In the genomic region with DNA sequence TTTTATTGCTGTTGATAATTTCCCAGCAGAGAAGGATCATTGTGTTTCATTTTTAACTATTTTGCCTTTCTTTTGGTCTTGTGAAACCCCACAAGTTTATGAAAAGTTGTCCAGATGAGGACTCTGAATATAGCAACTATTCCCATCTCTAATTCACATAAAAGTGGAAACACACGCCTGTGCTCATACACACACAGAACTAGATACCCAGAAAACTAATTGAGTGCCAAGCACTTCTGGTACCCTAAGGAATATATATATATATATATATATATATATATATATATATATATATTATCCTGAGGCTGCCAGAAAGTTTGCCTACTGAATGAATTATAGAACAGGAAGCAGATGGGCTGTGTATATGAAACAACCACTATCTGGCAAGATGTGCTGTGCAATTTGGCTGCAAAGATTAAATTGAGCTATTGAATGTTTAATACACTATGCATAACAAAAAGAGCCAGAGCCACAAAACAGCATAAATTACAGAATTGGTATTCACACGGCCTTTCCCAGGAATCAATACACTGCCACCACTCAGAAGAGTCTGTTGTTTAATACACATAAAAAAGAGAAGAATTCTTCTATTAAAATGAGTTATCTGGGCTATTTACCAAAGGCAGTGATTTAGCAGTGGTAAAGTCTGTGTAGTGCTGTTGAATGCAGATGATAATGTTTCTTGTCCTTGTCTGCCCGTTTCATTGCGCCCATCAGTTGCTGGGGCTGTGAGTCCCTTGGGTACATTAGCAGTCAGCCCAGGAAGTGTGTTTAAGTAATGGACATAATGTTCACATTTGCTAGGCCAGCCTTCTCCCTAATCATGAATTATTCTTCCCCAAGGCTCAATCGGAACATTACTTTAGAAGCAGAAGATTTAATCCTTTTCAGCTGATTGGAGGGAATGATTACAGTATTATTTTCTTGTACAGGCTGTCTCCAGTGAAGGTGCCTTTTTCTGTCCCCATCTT, we compare ENCODE assay signal across 13 mouse cellular contexts.
DNase-seq lines count a peak whose midpoint lies in the region; ATAC-seq and TF ChIP-seq lines count a peak whose summit lies in the region.
"Had no signal": no experiment of that assay in that cellular context is flagged by ENCODE, and none has a peak within 500 bp of the region (broad histone marks: within the 10 kb centered on the region; RNA-seq: fewer than 3 reads in every experiment).

No protein-coding gene starts in this region.

- H3K27me3 ChIP-seq in hindbrain, embryonic 11.5 days (ENCODE audit: control insufficient read depth, insufficient read depth, low read length) = no peaks in the 10 kb centered on the region
- H3K27me3 ChIP-seq in hindbrain, embryonic 10.5 days (ENCODE audit: insufficient read depth, poor library complexity, severe bottlenecking) = no peaks in the 10 kb centered on the region
- H3K27me3 ChIP-seq in midbrain, embryonic 11.5 days (ENCODE audit: control insufficient read depth, insufficient read depth, low read length) = no peaks in the 10 kb centered on the region
- H3K27me3 ChIP-seq in midbrain, embryonic 10.5 days (ENCODE audit: low read depth, poor library complexity, severe bottlenecking) = no peaks in the 10 kb centered on the region
- H3K27me3 ChIP-seq in hindbrain, postnatal 0 days (ENCODE audit: insufficient read depth, low read length) = no peaks in the 10 kb centered on the region

- H3K9ac ChIP-seq in hindbrain, embryonic 11.5 days (ENCODE audit: low read depth, low read length) = no peak overlapping the region
- H3K9ac ChIP-seq in midbrain, embryonic 11.5 days (ENCODE audit: low read length) = no peak overlapping the region
- H3K9ac ChIP-seq in hindbrain, postnatal 0 days (replicated peaks; ENCODE audit: low read length) = no peak overlapping the region
- H3K9ac ChIP-seq: liver, embryonic 14.5 days had no signal

- peak; percentile 84 for ATAC-seq in hindbrain, embryonic 11.5 days (ENCODE audit: low FRiP score)
- peak; percentile 77 for ATAC-seq in midbrain, embryonic 11.5 days (ENCODE audit: low FRiP score)
- peak; percentile 71 for ATAC-seq in hindbrain, postnatal 0 days

- H3K4me2 ChIP-seq in hindbrain, embryonic 11.5 days (replicated peaks; ENCODE audit: low read depth, low read length) = no peak overlapping the region
- H3K4me2 ChIP-seq in midbrain, embryonic 11.5 days = no peak overlapping the region
- no peak overlapping the region for H3K4me2 ChIP-seq in hindbrain, postnatal 0 days (ENCODE audit: low read depth, low read length)

- 66% methylated on average over 5 of the region's 5 CpGs for WGBS in hindbrain, embryonic 11.5 days
- whole genome bisulfite sequencing in hindbrain, embryonic 10.5 days = 74% methylated on average over 5 of the region's 5 CpGs
- 73% methylated on average over 5 of the region's 5 CpGs for WGBS in midbrain, embryonic 11.5 days
- WGBS in midbrain, embryonic 10.5 days = 81% methylated on average over 5 of the region's 5 CpGs
- 41% methylated on average over 5 of the region's 5 CpGs for WGBS in hindbrain, postnatal 0 days

- DNase-seq in hindbrain, embryonic 11.5 days (ENCODE audit: low spot score) = peak; percentile 11
- no peak for DNase-seq in hindbrain, embryonic 10.5 days (ENCODE audit: low spot score)
- no peak for DNase-seq in midbrain, embryonic 11.5 days (ENCODE audit: low spot score, missing footprints)
- no peak for DNase-seq in midbrain, embryonic 10.5 days (ENCODE audit: low spot score)
- DNase-seq in hindbrain, postnatal 0 days (ENCODE audit: low spot score) = peak; percentile 63
- DNase-seq in retina, embryonic 14.5 days (ENCODE audit: low spot score) = peak; percentile 50
- DNase-seq in gastrocnemius, adult 18-20 months (ENCODE audit: low spot score) = no peak
- DNase-seq in adrenal gland, adult 18-20 months (ENCODE audit: low spot score in 2 of 2) = no peak
- DNase-seq: adrenal gland, postnatal 14 days; cerebellum, adult 2 months; gastrocnemius, postnatal 36 days; thymus, postnatal 4 days had no signal

- H3K4me1 ChIP-seq in hindbrain, embryonic 11.5 days (replicated peaks; ENCODE audit: control insufficient read depth, insufficient read depth, low read length) = no peaks in the 10 kb centered on the region
- no peaks in the 10 kb centered on the region for H3K4me1 ChIP-seq in hindbrain, embryonic 10.5 days (replicated peaks)
- H3K4me1 ChIP-seq in midbrain, embryonic 11.5 days (ENCODE audit: control insufficient read depth, insufficient read depth, low read length) = no peaks in the 10 kb centered on the region
- H3K4me1 ChIP-seq in midbrain, embryonic 10.5 days = no peaks in the 10 kb centered on the region
- H3K4me1 ChIP-seq in hindbrain, postnatal 0 days (ENCODE audit: insufficient read depth, low read length) = 0 out of 2 replicates have a peak, but pooled peaks cover 4% of the 10 kb centered on the region

- no peaks in the 10 kb centered on the region for H3K9me3 ChIP-seq in hindbrain, embryonic 11.5 days (ENCODE audit: control insufficient read depth, low read length)
- H3K9me3 ChIP-seq in hindbrain, embryonic 10.5 days = no peaks in the 10 kb centered on the region
- H3K9me3 ChIP-seq in midbrain, embryonic 11.5 days (ENCODE audit: control insufficient read depth, low read length) = no peaks in the 10 kb centered on the region
- no peaks in the 10 kb centered on the region for H3K9me3 ChIP-seq in midbrain, embryonic 10.5 days (replicated peaks)
- no peaks in the 10 kb centered on the region for H3K9me3 ChIP-seq in hindbrain, postnatal 0 days (ENCODE audit: low read length)

- no peak overlapping the region for H3K4me3 ChIP-seq in hindbrain, embryonic 11.5 days (ENCODE audit: low read depth, low read length)
- H3K4me3 ChIP-seq in hindbrain, embryonic 10.5 days = no peak overlapping the region
- H3K4me3 ChIP-seq in midbrain, embryonic 11.5 days (ENCODE audit: low read depth, low read length) = no peak overlapping the region
- H3K4me3 ChIP-seq in midbrain, embryonic 10.5 days = no peak overlapping the region
- no peak overlapping the region for H3K4me3 ChIP-seq in hindbrain, postnatal 0 days (ENCODE audit: low read length)

- no peak overlapping the region for H3K27ac ChIP-seq in hindbrain, embryonic 11.5 days (ENCODE audit: low read depth, low read length)
- H3K27ac ChIP-seq in hindbrain, embryonic 10.5 days = no peak overlapping the region
- H3K27ac ChIP-seq in midbrain, embryonic 11.5 days (ENCODE audit: low read depth, low read length) = no peak overlapping the region
- no peak overlapping the region for H3K27ac ChIP-seq in midbrain, embryonic 10.5 days (replicated peaks)
- H3K27ac ChIP-seq in hindbrain, postnatal 0 days = 0 out of 2 replicates have a peak overlapping the region, but pooled peaks have one; percentile 20
- H3K27ac ChIP-seq: liver, embryonic 14.5 days had no signal

- no peak for TF ChIP-seq CTCF in hindbrain, postnatal 0 days (IDR thresholded peaks at IDR 0.05; ENCODE audit: low read depth)

- no peaks in the 10 kb centered on the region for H3K36me3 ChIP-seq in hindbrain, embryonic 11.5 days (ENCODE audit: control insufficient read depth, insufficient read depth, low read length)
- no peaks in the 10 kb centered on the region for H3K36me3 ChIP-seq in hindbrain, embryonic 10.5 days
- no peaks in the 10 kb centered on the region for H3K36me3 ChIP-seq in midbrain, embryonic 11.5 days (ENCODE audit: control insufficient read depth, insufficient read depth, low read length)
- no peaks in the 10 kb centered on the region for H3K36me3 ChIP-seq in midbrain, embryonic 10.5 days
- no peaks in the 10 kb centered on the region for H3K36me3 ChIP-seq in hindbrain, postnatal 0 days (ENCODE audit: insufficient read depth, low read length)

Comparison
In these comparisons a context has a peak if more than half of its experiments do, and no peak if none do; other contexts are left out.
1. DNase-seq: peak in hindbrain, embryonic 11.5 days (single experiment), hindbrain, postnatal 0 days (single experiment) and retina, embryonic 14.5 days (single experiment); none in hindbrain, embryonic 10.5 days (single experiment), midbrain, embryonic 11.5 days (single experiment), midbrain, embryonic 10.5 days (single experiment), gastrocnemius, adult 18-20 months (single experiment) and adrenal gland, adult 18-20 months (0 of 2).
2. Peak in every context shown above with its lines, with median percentiles within 50 percentile points of each other: ATAC-seq.